Comparison of ENCODE assay signal across 27 mouse cellular contexts in the genomic region with DNA sequence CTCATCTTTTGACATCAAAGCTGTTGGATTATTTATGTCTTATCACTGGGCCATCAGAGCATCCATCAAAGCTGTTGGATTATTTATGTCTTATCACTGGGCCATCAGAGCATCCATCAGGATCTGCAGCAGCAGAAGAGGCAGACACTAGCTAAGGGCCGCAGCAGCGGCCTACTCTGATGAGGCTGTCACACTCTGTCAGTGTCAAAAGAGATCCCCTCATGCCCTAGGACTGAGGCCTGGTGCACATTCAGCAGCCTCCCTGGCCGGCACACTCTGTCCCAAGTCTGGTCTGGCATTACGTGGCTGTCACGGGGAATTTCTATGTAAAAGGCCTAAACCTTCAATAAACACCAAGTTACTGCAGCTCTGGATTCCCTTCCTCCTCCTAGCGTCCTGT. TPM values are rescaled to one million over a fixed set of nuclear protein-coding genes. Genes with fewer than 3 reads are reported as not detected.
DNase-seq lines count a peak whose midpoint lies in the region; TF ChIP-seq lines count a peak whose summit lies in the region.
"Had no signal": no experiment of that assay in that cellular context is flagged by ENCODE, and none has a peak within 500 bp of the region (broad histone marks: within the 10 kb centered on the region; RNA-seq: fewer than 3 reads in every experiment).

No protein-coding gene starts in this region.

- H3K4me3 ChIP-seq in lung, adult 2 months (replicated peaks; ENCODE audit: extremely low read depth, low read depth, low read length) = no peak overlapping the region
- H3K4me3 ChIP-seq: embryonic facial prominence, embryonic 10.5 days; embryonic facial prominence, embryonic 12.5 days; forebrain, embryonic 13.5 days; forebrain, embryonic 15.5 days had no signal

- TF ChIP-seq CTCF in lung, adult 2 months (IDR thresholded peaks at IDR 0.05; ENCODE audit: insufficient read depth, low read length) = no peak

- 70% methylated on average over 6 of the region's 6 CpGs for WGBS in lung, adult 2 months

- H3K4me1 ChIP-seq in lung, adult 2 months (ENCODE audit: control insufficient read depth, insufficient read depth, low read length) = no peaks in the 10 kb centered on the region; the same call in 1 of the 2 replicates
- H3K4me1 ChIP-seq: embryonic facial prominence, embryonic 10.5 days; embryonic facial prominence, embryonic 12.5 days; forebrain, embryonic 13.5 days; forebrain, embryonic 15.5 days had no signal

- no peak for TF ChIP-seq POLR2A in lung, adult 2 months (IDR thresholded peaks at IDR 0.05; ENCODE audit: borderline replicate concordance, extremely low read depth, low read depth, low read length)

- DNase-seq in heart, adult 11 months = peak; percentile 74
- DNase-seq in heart, adult 18-20 months = no peak
- DNase-seq in testis, postnatal 10 days (ENCODE audit: low spot score) = peak; percentile 30
- DNase-seq in testis, postnatal 14 days (ENCODE audit: low spot score) = no peak
- DNase-seq in lung, adult 2 months = no peak
- DNase-seq: adrenal gland, adult 8-10 months; adrenal gland, postnatal 14 days; adrenal gland, postnatal 36 days; B cell, adult 2 months; cerebellum, adult 11-12 months; cerebellum, adult 2 months; cerebellum, adult 9-10 months; cerebellum, postnatal 10 days; cerebellum, postnatal 25 days had no signal

RNA-seq across cellular contexts. Expression of gene Tgm5, which starts 16.1 kb away (rescaled TPM):
- total RNA-seq in heart, adult 18-20 months (2021) = not detected
- polyA plus RNA-seq in lung, adult 2 months (2012; rRNA removed) = 0.08 and 1.1 TPM in 2 replicates
- total RNA-seq: adrenal gland, adult 18-20 months; adrenal gland, postnatal 14 days; adrenal gland, postnatal 36 days; CH12.LX had no signal
- polyA plus RNA-seq: activated CD4-positive, CD25-positive, alpha-beta regulatory T cell, adult 4 months; CD4-positive, CD25-positive, alpha-beta regulatory T cell, adult 4 months; embryonic facial prominence, embryonic 10.5 days; embryonic facial prominence, embryonic 12.5 days; forebrain, embryonic 11.5 days; forebrain, embryonic 15.5 days; G1E had no signal

RNA-seq across cellular contexts. Expression of gene Epb42, which starts 32.6 kb away (rescaled TPM):
- under 1 TPM in 1 of 2 experiments, not detected in 1; 0.44 TPM for total RNA-seq in heart, adult 18-20 months (2021)
- 0.06 and 0.13 TPM in 2 replicates for polyA plus RNA-seq in lung, adult 2 months (2012; rRNA removed)
- total RNA-seq: adrenal gland, postnatal 36 days; CH12.LX had no signal
- polyA plus RNA-seq: cortical plate, adult 2 months; Patski had no signal

RNA-seq across cellular contexts. Expression of gene Tgm7, which starts 40.1 kb away (rescaled TPM):
- not detected for total RNA-seq in heart, adult 18-20 months (2021)
- not detected in 2 replicates for polyA plus RNA-seq in lung, adult 2 months (2012; rRNA removed)
- total RNA-seq: adrenal gland, adult 18-20 months; adrenal gland, postnatal 14 days; adrenal gland, postnatal 36 days; CH12.LX had no signal
- polyA plus RNA-seq: embryonic facial prominence, embryonic 10.5 days; embryonic facial prominence, embryonic 12.5 days; embryonic facial prominence, embryonic 14.5 days; forebrain, embryonic 11.5 days; forebrain, embryonic 13.5 days; forebrain, embryonic 15.5 days; G1E; Patski had no signal

Comparison
In these comparisons a context has a peak if more than half of its experiments do, and no peak if none do; other contexts are left out.
1. DNase-seq: peak in heart, adult 11 months (single experiment) and testis, postnatal 10 days (single experiment); none in heart, adult 18-20 months (0 of 2), testis, postnatal 14 days (single experiment) and lung, adult 2 months (single experiment).